Mouse (Mus musculus): Measurements from ENCODE around the gene Nhlrc1. TPM values are rescaled to one million over a fixed set of nuclear protein-coding genes. Genes with fewer than 3 reads are reported as not detected.

Nhlrc1 gene
- total and polyA plus RNA-seq, 2 experiments from 2014 or later = 14.3 to 17.0 TPM

DNA sequence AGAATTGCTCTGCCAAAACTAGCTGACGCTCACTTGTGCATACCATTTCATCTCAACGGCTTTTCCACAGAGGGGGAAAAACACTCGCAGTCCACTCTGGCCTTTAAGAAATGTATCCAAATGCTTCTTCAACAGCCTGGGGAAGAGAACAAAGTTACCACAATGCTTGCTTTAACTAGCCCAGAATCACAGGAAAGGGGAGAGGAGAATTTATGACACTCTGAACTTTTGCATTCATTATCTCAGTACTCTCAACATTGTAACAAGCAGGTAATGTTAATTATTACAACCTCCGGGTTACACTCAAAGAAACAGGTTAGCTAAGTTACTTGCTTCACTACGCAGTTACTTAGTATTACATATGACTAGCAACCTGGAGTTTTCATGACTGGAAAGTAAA lies 25.4 kb upstream of the Nhlrc1 start:
- no peak for TF ChIP-seq CTCF (IDR thresholded peaks at IDR 0.05; ENCODE audit: low read depth)
- Histone ChIP-seq H3K9me3 (ENCODE audit: low read length) (no peaks in the 10 kb centered on the region), H3K4me1 (ENCODE audit: insufficient read depth) (peaks cover 10% of the 10 kb centered on the region; the same call in 1 of the 2 replicates), H3K36me3 (ENCODE audit: insufficient read depth) (no peaks in the 10 kb centered on the region), H3K27me3 (ENCODE audit: insufficient read depth, low read length) (no peaks in the 10 kb centered on the region), H3K4me2 (ENCODE audit: low read depth) (no peak overlapping the region), H3K9ac (no peak overlapping the region), H3K4me3 (ENCODE audit: low read depth, low read length) (no peak overlapping the region), H3K27ac (ENCODE audit: low read depth, low read length) (no peak overlapping the region)
- ATAC-seq (no peak), DNase-seq (no peak)
- WGBS = 87% methylated on average over 5 of the region's 5 CpGs

DNA sequence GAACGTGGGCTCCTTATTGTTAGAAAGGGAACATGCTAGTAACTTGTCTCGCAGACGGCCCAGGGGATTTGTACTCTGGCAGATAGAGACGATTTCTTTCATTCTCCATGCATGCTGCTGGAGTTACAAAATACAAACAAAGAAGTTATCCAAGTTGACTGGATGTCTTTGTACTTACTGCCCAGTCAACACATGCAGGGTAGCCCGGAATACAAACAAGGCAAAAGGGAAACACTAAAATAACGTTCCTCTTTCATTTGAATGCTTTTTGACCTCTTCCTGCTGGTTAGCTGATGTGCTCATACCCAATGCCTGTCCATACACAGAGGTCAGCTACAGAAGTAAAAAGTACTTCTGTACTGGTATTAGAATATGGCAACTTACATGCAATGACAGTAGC lies 23.3 kb upstream of the Nhlrc1 start:
- DNase-seq (no peak), ATAC-seq (no peak)
- H3K27ac ChIP-seq (ENCODE audit: low read depth, low read length) = no peak overlapping the region
- H3K4me3 ChIP-seq (ENCODE audit: low read depth, low read length) = no peak overlapping the region
- no peak for TF ChIP-seq CTCF (IDR thresholded peaks at IDR 0.05; ENCODE audit: low read depth)
- WGBS = 78% methylated on average over 6 of the region's 6 CpGs
- H3K9me3 ChIP-seq (ENCODE audit: low read length) = no peaks in the 10 kb centered on the region
- no peaks in the 10 kb centered on the region for H3K27me3 ChIP-seq (ENCODE audit: insufficient read depth, low read length)
- H3K9ac ChIP-seq = no peak overlapping the region
- no peaks in the 10 kb centered on the region for H3K4me1 ChIP-seq (ENCODE audit: insufficient read depth)
- no peaks in the 10 kb centered on the region for H3K36me3 ChIP-seq (ENCODE audit: insufficient read depth)
- H3K4me2 ChIP-seq (ENCODE audit: low read depth) = no peak overlapping the region

DNA sequence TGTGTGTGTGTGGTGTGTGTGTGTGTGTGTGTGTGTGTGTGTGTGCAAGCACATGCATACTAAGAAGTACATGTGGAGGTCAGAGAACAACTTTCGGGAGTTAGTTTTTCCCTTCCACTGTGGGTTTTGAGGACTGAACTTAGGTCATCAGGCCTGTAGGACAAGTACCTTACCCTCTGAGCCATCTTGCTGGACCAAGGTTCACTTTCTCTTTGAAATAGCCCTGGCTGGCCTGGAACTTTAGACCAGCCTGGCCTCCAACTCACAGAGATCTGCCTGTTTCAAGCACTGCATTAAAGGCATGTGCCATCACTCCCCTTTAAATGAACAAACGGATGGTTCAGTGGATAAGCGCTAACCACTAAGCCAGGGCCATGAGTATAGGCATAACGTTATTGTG lies 19.0 kb upstream of the Nhlrc1 start:
- Histone ChIP-seq H3K4me2 (ENCODE audit: low read depth) (no peak overlapping the region), H3K36me3 (ENCODE audit: insufficient read depth) (no peaks in the 10 kb centered on the region), H3K9me3 (ENCODE audit: low read length) (no peaks in the 10 kb centered on the region), H3K9ac (no peak overlapping the region), H3K4me3 (ENCODE audit: low read depth, low read length) (no peak overlapping the region), H3K27me3 (ENCODE audit: insufficient read depth, low read length) (no peaks in the 10 kb centered on the region), H3K4me1 (ENCODE audit: insufficient read depth) (no peaks in the 10 kb centered on the region), H3K27ac (ENCODE audit: low read depth, low read length) (no peak overlapping the region)
- 89% methylated on average over 4 of the region's 4 CpGs for WGBS
- ATAC-seq (no peak), DNase-seq (no peak)
- TF ChIP-seq CTCF (IDR thresholded peaks at IDR 0.05; ENCODE audit: low read depth) = no peak

DNA sequence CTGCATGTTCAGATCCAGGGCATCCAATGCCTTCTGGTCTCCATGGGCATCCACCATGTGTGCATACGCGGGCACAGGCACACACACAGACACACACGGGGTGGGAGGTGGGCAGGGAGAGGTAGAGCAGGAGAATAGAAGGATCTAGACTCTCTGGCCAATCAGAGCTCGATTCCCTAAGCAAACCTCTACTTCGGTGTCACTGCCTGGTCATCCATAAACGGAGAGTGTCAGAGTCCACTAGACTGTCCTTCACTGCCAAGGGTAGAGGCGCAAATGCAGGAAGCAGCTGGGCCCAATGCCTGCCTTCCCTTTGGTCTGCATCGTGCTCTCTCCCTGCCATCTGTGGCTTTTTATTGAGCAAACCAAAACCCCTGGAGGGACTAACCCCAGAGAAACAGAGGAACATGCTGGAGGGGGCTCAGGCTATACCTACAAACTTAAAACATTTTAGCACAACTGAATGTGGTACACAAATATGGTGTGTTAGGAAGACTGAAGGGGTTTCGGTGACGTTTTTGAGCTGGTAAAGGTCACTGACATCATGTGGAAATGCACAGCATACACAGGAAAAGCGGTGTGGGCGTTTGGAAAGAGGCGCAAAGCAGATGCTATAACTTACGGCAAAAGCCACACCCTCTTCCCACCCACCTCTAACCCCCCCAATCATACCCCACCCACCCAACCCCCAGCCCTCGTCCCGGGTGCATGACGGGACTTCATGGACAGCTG lies 15.9 kb upstream of the Nhlrc1 start:
- no peak for TF ChIP-seq CTCF (IDR thresholded peaks at IDR 0.05; ENCODE audit: low read depth)
- no peaks in the 10 kb centered on the region for H3K4me1 ChIP-seq (ENCODE audit: insufficient read depth)
- H3K36me3 ChIP-seq (ENCODE audit: insufficient read depth) = no peaks in the 10 kb centered on the region
- H3K4me2 ChIP-seq (ENCODE audit: low read depth) = no peak overlapping the region
- H3K9ac ChIP-seq = no peak overlapping the region
- no peaks in the 10 kb centered on the region for H3K27me3 ChIP-seq (ENCODE audit: insufficient read depth, low read length)
- H3K4me3 ChIP-seq (ENCODE audit: low read depth, low read length) = no peak overlapping the region
- 92% methylated on average over 17 of the region's 17 CpGs for WGBS
- no peak for DNase-seq
- H3K9me3 ChIP-seq (ENCODE audit: low read length) = no peaks in the 10 kb centered on the region
- ATAC-seq = no peak
- H3K27ac ChIP-seq (ENCODE audit: low read depth, low read length) = no peak overlapping the region

DNA sequence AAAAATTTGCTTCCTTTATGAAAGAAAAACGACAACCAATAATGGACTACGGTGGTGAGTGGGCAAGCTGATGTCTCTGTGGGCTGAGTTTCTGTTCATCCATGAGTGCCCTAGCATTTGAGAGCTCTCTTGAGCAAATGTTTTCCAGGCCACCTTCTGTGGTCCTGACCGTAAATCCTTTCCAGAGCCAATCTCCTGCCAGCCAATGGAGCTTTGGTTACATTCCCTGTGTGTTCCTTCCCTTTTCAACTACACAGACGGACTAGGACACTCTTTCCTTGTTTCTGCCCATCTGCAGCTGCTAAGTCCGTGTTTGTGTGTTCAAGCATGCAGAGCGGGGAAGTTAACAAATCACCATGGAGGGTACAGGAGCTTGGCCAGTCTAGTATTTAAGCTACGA lies 6.1 kb upstream of the Nhlrc1 start:
- Histone ChIP-seq H3K4me3 (ENCODE audit: low read depth, low read length) (no peak overlapping the region), H3K27me3 (ENCODE audit: insufficient read depth, low read length) (no peaks in the 10 kb centered on the region), H3K9me3 (ENCODE audit: low read length) (no peaks in the 10 kb centered on the region), H3K36me3 (ENCODE audit: insufficient read depth) (no peaks in the 10 kb centered on the region), H3K4me2 (ENCODE audit: low read depth) (no peak overlapping the region), H3K4me1 (ENCODE audit: insufficient read depth) (no peaks in the 10 kb centered on the region), H3K27ac (ENCODE audit: low read depth, low read length) (no peak overlapping the region), H3K9ac (no peak overlapping the region)
- ATAC-seq = no peak
- 82% methylated on average over 7 of the region's 7 CpGs for WGBS
- no peak for TF ChIP-seq CTCF (IDR thresholded peaks at IDR 0.05; ENCODE audit: low read depth)
- no peak for DNase-seq

DNA sequence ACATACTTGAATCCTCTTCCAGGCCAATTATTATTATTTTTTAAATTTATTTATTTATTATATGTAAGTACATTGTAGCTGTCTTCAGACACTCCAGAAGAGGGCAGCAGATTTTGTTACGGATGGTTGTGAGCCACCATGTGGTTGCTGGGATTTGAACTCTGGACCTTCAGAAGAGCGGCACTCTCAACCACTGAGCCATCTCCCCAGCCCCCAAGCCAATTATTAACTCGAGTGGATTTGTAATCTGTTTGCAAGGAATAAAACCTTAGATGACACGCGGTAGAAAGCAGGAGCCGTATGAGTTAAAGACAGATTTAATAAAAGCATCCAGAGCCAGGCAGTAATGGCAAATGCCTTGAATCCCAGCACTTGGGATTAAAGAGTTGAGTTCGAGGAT lies 5.1 kb upstream of the Nhlrc1 start:
- ATAC-seq (no peak), DNase-seq (no peak)
- no peak overlapping the region for H3K9ac ChIP-seq
- no peak overlapping the region for H3K4me2 ChIP-seq (ENCODE audit: low read depth)
- TF ChIP-seq CTCF (IDR thresholded peaks at IDR 0.05; ENCODE audit: low read depth) = no peak
- H3K27ac ChIP-seq (ENCODE audit: low read depth, low read length) = no peak overlapping the region
- H3K9me3 ChIP-seq (ENCODE audit: low read length) = no peaks in the 10 kb centered on the region
- H3K4me1 ChIP-seq (ENCODE audit: insufficient read depth) = no peaks in the 10 kb centered on the region
- H3K27me3 ChIP-seq (ENCODE audit: insufficient read depth, low read length) = no peaks in the 10 kb centered on the region
- no peak overlapping the region for H3K4me3 ChIP-seq (ENCODE audit: low read depth, low read length)
- WGBS = 87% methylated on average over 7 of the region's 7 CpGs
- H3K36me3 ChIP-seq (ENCODE audit: insufficient read depth) = no peaks in the 10 kb centered on the region

DNA sequence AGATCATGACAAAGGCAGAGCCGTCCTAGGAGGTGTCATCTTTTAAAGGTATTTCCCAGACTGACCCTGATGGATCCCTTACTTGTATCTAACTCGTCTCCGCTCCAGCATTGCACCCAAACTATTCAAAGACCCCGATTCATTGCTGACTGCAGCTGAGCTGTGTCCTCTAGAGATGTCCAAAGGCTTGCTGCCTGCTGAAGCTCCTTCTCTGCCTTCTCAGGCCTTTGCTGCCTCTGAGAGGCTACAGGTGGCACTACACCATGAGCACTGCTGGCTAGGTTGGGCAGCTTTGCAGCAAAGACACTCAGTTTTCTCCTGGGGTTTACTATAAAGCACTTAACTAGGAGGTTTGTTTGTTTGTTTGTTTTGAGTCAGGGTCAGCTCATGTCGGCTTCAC lies 2.6 kb upstream of the Nhlrc1 start:
- DNase-seq (peak; percentile 75), ATAC-seq (peak; percentile 74)
- WGBS = 41% methylated on average over 5 of the region's 5 CpGs
- no peak overlapping the region for H3K9ac ChIP-seq
- no peaks in the 10 kb centered on the region for H3K27me3 ChIP-seq (ENCODE audit: insufficient read depth, low read length)
- H3K4me1 ChIP-seq (ENCODE audit: insufficient read depth) = no peaks in the 10 kb centered on the region
- peak; percentile 93 for TF ChIP-seq CTCF (IDR thresholded peaks at IDR 0.05; ENCODE audit: low read depth)
- H3K4me2 ChIP-seq (ENCODE audit: low read depth) = no peak overlapping the region
- H3K27ac ChIP-seq (ENCODE audit: low read depth, low read length) = no peak overlapping the region
- H3K4me3 ChIP-seq (ENCODE audit: low read depth, low read length) = no peak overlapping the region
- H3K9me3 ChIP-seq (ENCODE audit: low read length) = no peaks in the 10 kb centered on the region
- no peaks in the 10 kb centered on the region for H3K36me3 ChIP-seq (ENCODE audit: insufficient read depth)
